Mouse (Mus musculus): ENCODE data around the gene Cyp4a32. TPM values are rescaled to one million over a fixed set of nuclear protein-coding genes. Genes with fewer than 3 reads are reported as not detected.
"Not testable (repeated sequence)": the region's sequence is repeated elsewhere in the genome, so short reads cannot be mapped to it uniquely, and the experiment has no call there.

Cyp4a32 gene
- polyA plus RNA-seq, 1 experiment from 2014 or later = not detected

- no peaks in the 10 kb centered on the region for H3K9me3 ChIP-seq (replicated peaks)
- no peak overlapping the region for H3K4me2 ChIP-seq
- no peaks in the 10 kb centered on the region for H3K27me3 ChIP-seq
- H3K4me1 ChIP-seq = no peaks in the 10 kb centered on the region
- H3K27ac ChIP-seq = no peak overlapping the region
- ATAC-seq (replicated peaks; ENCODE audit: low FRiP score) = no peak
- H3K4me3 ChIP-seq (replicated peaks) = no peak overlapping the region
- no peak overlapping the region for H3K9ac ChIP-seq
- H3K36me3 ChIP-seq = no peaks in the 10 kb centered on the region
Measured at GRCm38 (mm10) chr4:115614005-115614404, 13.2 kb downstream of the Cyp4a32 start.

- H3K27me3 ChIP-seq; H3K9me3 ChIP-seq (replicated peaks); H3K27ac ChIP-seq; H3K4me3 ChIP-seq (replicated peaks); H3K36me3 ChIP-seq; H3K9ac ChIP-seq; H3K4me1 ChIP-seq; ATAC-seq (replicated peaks; ENCODE audit: low FRiP score); H3K4me2 ChIP-seq: not testable (repeated sequence)
- 96% methylated on average over 3 of the region's 3 CpGs for WGBS
Measured at GRCm38 (mm10) chr4:115625560-115625959, 24.8 kb downstream of the Cyp4a32 start.

- ATAC-seq (replicated peaks; ENCODE audit: low FRiP score) = peak; percentile 55; the same call in 1 of the 2 replicates
- H3K9me3 ChIP-seq (replicated peaks) = no peaks in the 10 kb centered on the region
Measured at GRCm38 (mm10) chr4:115642967-115643754, 42.4 kb downstream of the Cyp4a32 start.

GRCm38 (mm10) chr4:115645371-115645770 is 44.6 kb downstream of the Cyp4a32 start:
- H3K4me2 ChIP-seq = no peak overlapping the region
- no peaks in the 10 kb centered on the region for H3K4me1 ChIP-seq
- no peak for ATAC-seq (replicated peaks; ENCODE audit: low FRiP score)
- no peak overlapping the region for H3K4me3 ChIP-seq (replicated peaks)
- H3K36me3 ChIP-seq = no peaks in the 10 kb centered on the region
- no peaks in the 10 kb centered on the region for H3K27me3 ChIP-seq
- H3K9ac ChIP-seq = no peak overlapping the region
- H3K27ac ChIP-seq = no peak overlapping the region
- no peaks in the 10 kb centered on the region for H3K9me3 ChIP-seq (replicated peaks)

More at GRCm38 (mm10) chr4:115642967-115643754, 42.4 kb downstream of the Cyp4a32 start:
- no peaks in the 10 kb centered on the region for H3K4me1 ChIP-seq
- no peak overlapping the region for H3K4me3 ChIP-seq (replicated peaks)
- H3K9ac ChIP-seq = no peak overlapping the region
- no peaks in the 10 kb centered on the region for H3K36me3 ChIP-seq
- H3K27ac ChIP-seq = peak overlapping the region; percentile 7; the same call in 1 of the 2 replicates
- WGBS = 48% methylated on average over 5 of the region's 5 CpGs
- no peak overlapping the region for H3K4me2 ChIP-seq
- H3K27me3 ChIP-seq = no peaks in the 10 kb centered on the region

GRCm38 (mm10) chr4:115647580-115647979 is 46.8 kb downstream of the Cyp4a32 start, which contains the start of gene Cyp4b1:
Cyp4b1 (minus strand) TSS chr4:115647723.
- no peak within 1 kb of the TSS for H3K9ac ChIP-seq
- no peaks in the 10 kb centered on the region for H3K4me1 ChIP-seq
- H3K9me3 ChIP-seq (replicated peaks) = no peaks in the 10 kb centered on the region
- ATAC-seq (replicated peaks; ENCODE audit: low FRiP score) = no peak
- no peaks in the 10 kb centered on the region for H3K36me3 ChIP-seq
- no peak within 1 kb of the TSS for H3K4me3 ChIP-seq (replicated peaks)
- no peaks in the 10 kb centered on the region for H3K27me3 ChIP-seq
- H3K4me2 ChIP-seq = no peak within 1 kb of the TSS
- H3K27ac ChIP-seq = no peak within 1 kb of the TSS
- 80% methylated on average over 9 of the region's 9 CpGs for WGBS

GRCm38 (mm10) chr4:115648752-115649151 is 48.0 kb downstream of the Cyp4a32 start:
- WGBS = 67% methylated on average over 2 of the region's 2 CpGs
- Histone ChIP-seq H3K4me3 (replicated peaks) (no peak overlapping the region), H3K27ac (no peak overlapping the region), H3K4me1 (no peaks in the 10 kb centered on the region), H3K27me3 (no peaks in the 10 kb centered on the region), H3K9ac (no peak overlapping the region), H3K4me2 (no peak overlapping the region), H3K36me3 (no peaks in the 10 kb centered on the region), H3K9me3 (replicated peaks) (no peaks in the 10 kb centered on the region)
- no peak for ATAC-seq (replicated peaks; ENCODE audit: low FRiP score)

GRCm38 (mm10) chr4:115649344-115649743 is 48.6 kb downstream of the Cyp4a32 start:
- Histone ChIP-seq H3K27me3 (no peaks in the 10 kb centered on the region), H3K27ac (no peak overlapping the region), H3K4me2 (no peak overlapping the region), H3K9me3 (replicated peaks) (no peaks in the 10 kb centered on the region), H3K4me1 (no peaks in the 10 kb centered on the region), H3K36me3 (no peaks in the 10 kb centered on the region), H3K9ac (no peak overlapping the region), H3K4me3 (replicated peaks) (no peak overlapping the region)
- no peak for ATAC-seq (replicated peaks; ENCODE audit: low FRiP score)

- H3K36me3 ChIP-seq = no peaks in the 10 kb centered on the region
- H3K9me3 ChIP-seq (replicated peaks) = no peaks in the 10 kb centered on the region
- no peak overlapping the region for H3K27ac ChIP-seq
- no peaks in the 10 kb centered on the region for H3K27me3 ChIP-seq
- no peaks in the 10 kb centered on the region for H3K4me1 ChIP-seq
- no peak overlapping the region for H3K9ac ChIP-seq
- WGBS = 87% methylated on average over 5 of the region's 5 CpGs
- no peak for ATAC-seq (replicated peaks; ENCODE audit: low FRiP score)
- no peak overlapping the region for H3K4me3 ChIP-seq (replicated peaks)
- H3K4me2 ChIP-seq = no peak overlapping the region
Measured at GRCm38 (mm10) chr4:115650866-115651265, 50.1 kb downstream of the Cyp4a32 start.

GRCm38 (mm10) chr4:115655841-115656534 is 55.2 kb downstream of the Cyp4a32 start:
- not testable (repeated sequence) for H3K9me3 ChIP-seq (replicated peaks); H3K4me2 ChIP-seq; ATAC-seq (replicated peaks; ENCODE audit: low FRiP score); H3K36me3 ChIP-seq; H3K27me3 ChIP-seq; H3K9ac ChIP-seq; H3K27ac ChIP-seq; H3K4me3 ChIP-seq (replicated peaks)
- 86% methylated on average over 7 of the region's 7 CpGs for WGBS
- H3K4me1 ChIP-seq = peaks cover 10% of the 10 kb centered on the region

GRCm38 (mm10) chr4:115656535-115656922 is 55.8 kb downstream of the Cyp4a32 start:
- not testable (repeated sequence) for H3K4me3 ChIP-seq (replicated peaks); H3K9me3 ChIP-seq (replicated peaks); H3K27ac ChIP-seq; H3K9ac ChIP-seq; H3K36me3 ChIP-seq; ATAC-seq (replicated peaks; ENCODE audit: low FRiP score); H3K4me2 ChIP-seq; H3K27me3 ChIP-seq
- peaks cover 10% of the 10 kb centered on the region for H3K4me1 ChIP-seq
- 93% methylated on average over 1 of the region's 1 CpGs for WGBS

GRCm38 (mm10) chr4:115657104-115657866 is 56.5 kb downstream of the Cyp4a32 start:
- 2% methylated on average over 34 of the region's 34 CpGs for WGBS
- Histone ChIP-seq H3K36me3 (no peaks in the 10 kb centered on the region), H3K9ac (peak overlapping the region; percentile 45), H3K27ac (peak overlapping the region; percentile 32; the same call in 1 of the 2 replicates), H3K9me3 (replicated peaks) (no peaks in the 10 kb centered on the region), H3K4me2 (peak overlapping the region; percentile 96), H3K4me3 (replicated peaks) (peak overlapping the region; percentile 48), H3K4me1 (peaks cover 10% of the 10 kb centered on the region), H3K27me3 (no peaks in the 10 kb centered on the region)
- ATAC-seq (replicated peaks; ENCODE audit: low FRiP score) = peak; percentile 92

GRCm38 (mm10) chr4:115657867-115658249 is 57.1 kb downstream of the Cyp4a32 start:
- Histone ChIP-seq H3K27me3 (no peaks in the 10 kb centered on the region), H3K4me3 (replicated peaks) (peak overlapping the region; percentile 48; the same call in 1 of the 2 replicates), H3K4me2 (peak overlapping the region; percentile 96; the same call in 1 of the 2 replicates), H3K27ac (no peak overlapping the region), H3K9ac (no peak overlapping the region), H3K9me3 (replicated peaks) (no peaks in the 10 kb centered on the region), H3K36me3 (no peaks in the 10 kb centered on the region), H3K4me1 (peaks cover 10% of the 10 kb centered on the region)
- ATAC-seq (replicated peaks; ENCODE audit: low FRiP score) = peak; percentile 40; the same call in 1 of the 2 replicates
